Mouse (Mus musculus) forebrain, embryonic 16.5 days (tissue): Measurements from ENCODE around the gene Hdac7. TPM values are rescaled to one million over a fixed set of nuclear protein-coding genes. Genes with fewer than 3 reads are reported as not detected.

Experiments
- ATAC-seq: fragments of 200-750 bp; cut with Nextera tagmentation; 2 replicates; pipeline ENCODE4 v1.8.0; 2017; ENCODE audit warnings: mild to moderate bottlenecking, moderate library complexity
- H3K27ac ChIP-seq: fragments of 300-500 bp; sonication (generic); 2 replicates; pipeline ENCODE4 v1.5.1; 2014; ENCODE audit warnings: low read length, control low read depth
- H3K27me3 ChIP-seq: fragments of 300-500 bp; sonication (generic); replicated peaks from 2 replicates; pipeline ENCODE4 v1.6.1; 2014; ENCODE audit warnings: low read length; ENCODE audit not compliant: control insufficient read depth, insufficient read depth
- H3K36me3 ChIP-seq: fragments of 300-500 bp; sonication (generic); 2 replicates; pipeline ENCODE4 v1.6.1; 2014; ENCODE audit not compliant: control insufficient read depth, insufficient read depth
- H3K4me1 ChIP-seq: fragments of 300-500 bp; sonication (generic); replicated peaks from 2 replicates; pipeline ENCODE4 v1.6.1; 2014; ENCODE audit warnings: low read length; ENCODE audit not compliant: control insufficient read depth, insufficient read depth
- H3K4me2 ChIP-seq: fragments of 300-500 bp; sonication (generic); 2 replicates; pipeline ENCODE4 v1.6.1; 2014; ENCODE audit warnings: mild to moderate bottlenecking, low read length, control low read depth
- H3K4me3 ChIP-seq: fragments of 300-500 bp; sonication (generic); replicated peaks from 2 replicates; pipeline ENCODE4 v1.5.1; 2014; ENCODE audit warnings: mild to moderate bottlenecking, low read length, control low read depth
- H3K9ac ChIP-seq: fragments of 300-500 bp; sonication (generic); replicated peaks from 2 replicates; pipeline ENCODE4 v1.6.1; 2014; ENCODE audit warnings: low read depth, low read length, control low read depth
- H3K9me3 ChIP-seq: fragments of 300-500 bp; sonication (generic); 2 replicates; pipeline ENCODE4 v1.6.1; 2016; ENCODE audit warnings: low read length; ENCODE audit not compliant: control insufficient read depth
- WGBS: fragments of 180-500 bp; shearing (Covaris S2); extraction: QIAGEN DNeasy Blood & Tissue Kit; methylation state at CpG from one replicate; pipeline ENCODE4 v1.1.7; 2014; 5-methylcytosine and 5-hydroxymethylcytosine counted together
- polyA plus RNA-seq: library from polyadenylated mRNA; unstranded; fragments of >200 nt; fragmentation: Nextera tagmentation; extraction: Ambion mirVana; gene quantifications from 2 replicates; pipeline ENCODE4 v1.2.1, GENCODE M21; 2015

Hdac7 gene
- polyA plus RNA-seq, 1 experiment from 2014 or later, result 31.1 TPM

DNA sequence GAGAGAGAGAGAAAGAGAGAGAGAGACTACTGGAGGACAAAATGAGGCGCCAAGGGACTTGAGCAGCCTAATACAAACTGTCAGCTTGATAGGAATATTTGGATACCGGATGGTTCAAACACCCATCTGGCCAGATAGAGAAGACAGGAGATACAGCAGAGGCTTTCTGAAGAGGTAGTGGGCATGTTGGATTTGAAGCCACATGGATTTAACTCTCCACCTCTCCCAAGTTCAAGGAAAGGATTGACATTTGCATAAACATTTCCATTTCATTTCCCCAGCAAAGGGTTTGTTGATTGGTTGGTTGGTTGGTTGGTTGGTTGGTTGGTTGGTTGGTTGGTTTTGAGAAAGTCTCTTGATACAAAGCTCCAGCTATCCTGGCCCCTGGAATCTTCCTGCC is 3.6 kb upstream of the Hdac7 start:
- Histone ChIP-seq H3K9ac (no peak overlapping the region), H3K4me1 (0 out of 2 replicates have a peak, but pooled peaks cover 5% of the 10 kb centered on the region), H3K4me3 (no peak overlapping the region), H3K9me3 (no peaks in the 10 kb centered on the region), H3K27me3 (no peaks in the 10 kb centered on the region), H3K27ac (no peak overlapping the region), H3K4me2 (no peak overlapping the region), H3K36me3 (no peaks in the 10 kb centered on the region)
- ATAC-seq, result no peak
- WGBS, result 94% methylated on average over 2 of the region's 2 CpGs

DNA sequence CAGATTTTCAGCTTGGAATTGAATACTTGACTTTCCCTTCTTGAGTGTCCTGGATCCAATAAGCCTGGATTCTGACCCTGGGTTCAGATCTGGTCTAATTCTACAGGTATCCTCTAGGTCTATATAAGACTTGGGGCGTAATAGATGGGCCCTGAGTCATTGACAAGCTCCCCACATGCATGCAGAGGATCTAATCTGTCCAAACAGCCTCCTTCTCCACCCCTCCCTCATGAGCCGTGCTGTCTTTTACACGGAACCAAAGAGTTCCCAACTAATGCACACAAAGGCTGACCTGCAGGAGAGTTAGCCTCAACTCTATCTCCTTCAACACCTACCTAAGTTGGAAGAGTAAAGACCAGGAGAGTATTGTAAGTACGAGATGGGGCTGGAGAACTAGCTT is 3.0 kb upstream of the Hdac7 start:
- 87% methylated on average over 4 of the region's 4 CpGs for WGBS
- ATAC-seq, result no peak
- 0 out of 2 replicates have a peak, but pooled peaks cover 5% of the 10 kb centered on the region for H3K4me1 ChIP-seq
- no peak overlapping the region for H3K27ac ChIP-seq
- H3K4me2 ChIP-seq, result no peak overlapping the region
- H3K4me3 ChIP-seq, result no peak overlapping the region
- H3K36me3 ChIP-seq, result no peaks in the 10 kb centered on the region
- H3K9me3 ChIP-seq, result no peaks in the 10 kb centered on the region
- no peaks in the 10 kb centered on the region for H3K27me3 ChIP-seq
- no peak overlapping the region for H3K9ac ChIP-seq

DNA sequence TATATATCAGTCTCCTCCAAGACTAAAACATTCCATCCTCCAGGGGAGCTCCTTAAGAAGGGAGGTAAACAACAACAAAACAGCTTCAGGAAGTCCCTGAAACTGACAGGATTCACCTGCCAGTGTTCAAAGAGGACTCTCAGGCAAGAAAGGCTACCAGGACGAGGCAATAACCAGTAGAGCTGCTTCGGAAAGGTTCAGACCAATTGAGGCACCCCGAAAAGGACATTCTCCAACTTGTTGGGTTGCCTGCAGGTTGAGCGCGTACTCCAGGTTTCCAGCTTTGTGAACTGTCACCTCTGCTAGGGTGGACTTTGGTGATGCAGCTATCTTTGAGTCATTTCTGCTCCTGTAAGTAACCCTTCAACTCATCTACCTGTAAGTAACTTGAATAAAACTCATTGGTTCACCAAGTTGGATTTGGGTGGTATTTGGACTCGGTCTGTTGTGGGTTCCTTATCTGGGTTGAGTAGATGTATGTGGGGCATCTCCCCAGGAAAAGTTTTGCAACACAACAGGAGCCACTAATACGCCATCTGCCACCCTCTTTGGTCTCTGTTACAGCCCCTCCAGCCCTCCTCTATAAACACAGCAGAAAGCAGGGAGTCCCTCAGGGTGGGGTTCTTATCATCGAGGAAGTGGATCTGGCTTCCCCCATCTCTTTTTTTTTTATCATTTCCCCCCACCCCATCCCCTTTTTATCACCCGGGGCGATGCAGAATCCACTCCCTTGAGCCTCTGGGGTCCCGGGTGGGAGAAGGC is 2.0 kb upstream of the Hdac7 start:
- no peak for ATAC-seq
- Histone ChIP-seq H3K4me1 (0 out of 2 replicates have a peak, but pooled peaks cover 5% of the 10 kb centered on the region), H3K9ac (no peak overlapping the region), H3K36me3 (no peaks in the 10 kb centered on the region), H3K27me3 (no peaks in the 10 kb centered on the region), H3K4me3 (no peak overlapping the region), H3K9me3 (no peaks in the 10 kb centered on the region), H3K4me2 (no peak overlapping the region), H3K27ac (no peak overlapping the region)
- 93% methylated on average over 11 of the region's 11 CpGs for WGBS

- no peak overlapping the region for H3K4me2 ChIP-seq
- H3K27ac ChIP-seq, result no peak overlapping the region
- ATAC-seq, result no peak
- WGBS, result 87% methylated on average over 7 of the region's 7 CpGs
- no peaks in the 10 kb centered on the region for H3K4me1 ChIP-seq
- no peaks in the 10 kb centered on the region for H3K9me3 ChIP-seq
- no peak overlapping the region for H3K4me3 ChIP-seq
- no peaks in the 10 kb centered on the region for H3K36me3 ChIP-seq
- H3K27me3 ChIP-seq, result no peaks in the 10 kb centered on the region
- H3K9ac ChIP-seq, result no peak overlapping the region
Observed at GRCm38 (mm10) chr15:97843247-97843651, 1.1 kb downstream of the Hdac7 start.

- no peak overlapping the region for H3K4me2 ChIP-seq
- H3K36me3 ChIP-seq, result no peaks in the 10 kb centered on the region
- peaks cover 4% of the 10 kb centered on the region for H3K4me1 ChIP-seq
- no peak overlapping the region for H3K27ac ChIP-seq
- ATAC-seq, result no peak
- H3K9ac ChIP-seq, result no peak overlapping the region
- no peaks in the 10 kb centered on the region for H3K27me3 ChIP-seq
- no peak overlapping the region for H3K4me3 ChIP-seq
- 86% methylated on average over 6 of the region's 6 CpGs for WGBS
- no peaks in the 10 kb centered on the region for H3K9me3 ChIP-seq
Observed at GRCm38 (mm10) chr15:97842058-97842457, 2.2 kb downstream of the Hdac7 start.

DNA sequence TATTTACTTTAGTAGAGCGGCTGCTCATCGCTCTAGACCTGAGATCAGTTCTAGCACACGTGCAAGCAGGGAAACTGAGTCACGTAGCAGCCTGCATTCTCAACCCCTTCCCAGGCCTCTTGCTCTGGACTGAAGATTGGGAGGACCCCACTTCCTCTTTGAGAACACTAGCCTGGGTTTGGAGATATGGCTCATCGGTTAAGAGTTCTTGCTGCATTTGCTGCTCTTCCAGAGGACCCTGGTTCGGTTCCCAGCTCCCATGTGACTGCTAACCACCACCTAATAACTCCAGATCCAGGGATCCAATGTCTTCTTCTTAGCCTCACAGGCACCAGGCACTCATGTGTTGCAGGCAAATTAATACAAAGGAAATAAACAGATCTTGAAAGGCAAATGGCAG is 2.9 kb downstream of the Hdac7 start:
- WGBS, result 93% methylated on average over 6 of the region's 6 CpGs
- peaks cover 6% of the 10 kb centered on the region for H3K4me1 ChIP-seq
- H3K9me3 ChIP-seq, result no peaks in the 10 kb centered on the region
- H3K4me3 ChIP-seq, result no peak overlapping the region
- no peak overlapping the region for H3K27ac ChIP-seq
- no peak overlapping the region for H3K9ac ChIP-seq
- H3K4me2 ChIP-seq, result no peak overlapping the region
- no peaks in the 10 kb centered on the region for H3K27me3 ChIP-seq
- H3K36me3 ChIP-seq, result no peaks in the 10 kb centered on the region
- no peak for ATAC-seq

GRCm38 (mm10) chr15:97840781-97841180 is 3.5 kb downstream of the Hdac7 start:
- H3K4me3 ChIP-seq, result no peak overlapping the region
- H3K4me2 ChIP-seq, result no peak overlapping the region
- WGBS, result 93% methylated on average over 1 of the region's 1 CpGs
- H3K9ac ChIP-seq, result no peak overlapping the region
- no peak for ATAC-seq
- H3K9me3 ChIP-seq, result no peaks in the 10 kb centered on the region
- H3K4me1 ChIP-seq, result peaks cover 6% of the 10 kb centered on the region
- no peaks in the 10 kb centered on the region for H3K36me3 ChIP-seq
- H3K27ac ChIP-seq, result no peak overlapping the region
- no peaks in the 10 kb centered on the region for H3K27me3 ChIP-seq

DNA sequence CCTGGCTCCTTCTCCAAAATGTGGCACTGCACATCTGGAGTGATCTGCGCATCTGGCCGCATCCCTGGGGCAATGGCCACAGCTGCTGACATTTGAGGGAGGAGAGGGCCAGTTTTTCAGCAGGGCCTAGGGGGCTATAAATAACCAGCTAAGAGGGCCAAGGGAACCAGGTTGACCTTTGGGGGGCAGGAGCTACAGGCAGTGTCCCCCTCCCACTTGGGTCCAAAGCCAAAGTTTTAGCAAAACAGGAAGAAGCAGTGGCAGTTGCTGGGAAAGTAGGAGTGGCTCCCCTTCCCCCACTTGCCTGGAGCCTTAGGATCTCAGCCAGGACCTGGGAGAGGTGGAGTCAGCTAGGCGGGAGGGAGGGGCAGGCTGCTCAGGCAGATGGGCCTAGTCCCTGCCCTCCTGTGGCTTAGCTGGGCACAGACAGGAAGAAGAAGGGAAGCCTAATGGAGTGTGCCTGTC is 4.3 kb downstream of the Hdac7 start:
- no peaks in the 10 kb centered on the region for H3K27me3 ChIP-seq
- ATAC-seq, result no peak
- 58% methylated on average over 3 of the region's 3 CpGs for WGBS
- H3K4me2 ChIP-seq, result no peak overlapping the region
- H3K9me3 ChIP-seq, result no peaks in the 10 kb centered on the region
- H3K4me3 ChIP-seq, result no peak overlapping the region
- H3K36me3 ChIP-seq, result no peaks in the 10 kb centered on the region
- peaks cover 6% of the 10 kb centered on the region for H3K4me1 ChIP-seq
- no peak overlapping the region for H3K9ac ChIP-seq
- no peak overlapping the region for H3K27ac ChIP-seq

DNA sequence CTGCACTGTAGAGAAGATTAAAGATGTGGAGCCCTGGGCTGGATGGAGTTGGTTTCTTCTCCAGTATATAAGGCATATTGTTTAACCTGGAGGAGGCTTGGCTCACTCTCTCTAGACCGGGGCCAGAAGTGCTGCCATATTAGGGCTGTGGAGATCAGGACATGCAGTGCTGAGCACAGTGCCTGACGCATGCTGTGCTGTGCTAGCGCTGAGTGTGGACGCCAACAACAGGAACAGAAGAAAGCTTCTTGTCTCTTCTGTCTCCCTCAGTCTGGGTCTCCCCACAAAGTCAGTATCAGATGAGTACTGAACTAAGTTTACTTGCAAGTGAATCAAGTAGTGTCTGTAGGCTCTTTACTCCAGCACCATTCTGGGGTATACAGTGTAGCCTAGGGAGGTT is 4.8 kb downstream of the Hdac7 start:
- no peak overlapping the region for H3K4me2 ChIP-seq
- no peaks in the 10 kb centered on the region for H3K9me3 ChIP-seq
- no peaks in the 10 kb centered on the region for H3K27me3 ChIP-seq
- WGBS, result 80% methylated on average over 4 of the region's 4 CpGs
- peaks cover 6% of the 10 kb centered on the region for H3K4me1 ChIP-seq
- ATAC-seq, result no peak
- no peak overlapping the region for H3K9ac ChIP-seq
- no peak overlapping the region for H3K27ac ChIP-seq
- no peak overlapping the region for H3K4me3 ChIP-seq
- no peaks in the 10 kb centered on the region for H3K36me3 ChIP-seq
